Mouse (Mus musculus) naive thymus-derived CD4-positive, alpha-beta T cell, adult 2 months (primary cell): ENCODE results near the gene Tsku.

ENCODE experiments used
- DNase-seq: peaks from one replicate; pipeline ENCODE4 v3.0.0-alpha.2; 2011; ENCODE audit warnings: low read depth

Gene Tsku

DNA sequence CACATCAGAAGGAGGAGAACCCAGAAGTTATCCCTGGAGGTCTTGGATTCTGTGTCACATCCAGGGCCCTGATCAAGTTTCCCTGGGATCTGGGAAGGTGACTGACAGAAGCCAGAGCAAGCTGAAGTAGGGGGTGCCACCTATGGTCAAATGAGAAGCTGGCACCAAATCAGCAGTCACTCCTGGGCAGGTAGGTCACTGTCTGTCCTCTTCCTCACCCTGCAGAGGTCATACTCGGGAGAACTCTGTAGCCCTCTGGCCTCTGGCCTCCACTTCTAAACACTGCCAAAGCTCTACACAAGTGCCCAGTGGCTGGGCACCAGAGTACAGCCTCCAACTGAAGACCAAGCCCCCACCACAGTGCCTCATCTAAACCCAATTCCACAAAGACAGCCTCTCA lies 3.1 kb downstream of the Tsku start:
- DNase-seq: no peak

GRCm38 (mm10) chr7:98357324-98357723 lies 3.8 kb downstream of the Tsku start:
- no peak for DNase-seq

DNA sequence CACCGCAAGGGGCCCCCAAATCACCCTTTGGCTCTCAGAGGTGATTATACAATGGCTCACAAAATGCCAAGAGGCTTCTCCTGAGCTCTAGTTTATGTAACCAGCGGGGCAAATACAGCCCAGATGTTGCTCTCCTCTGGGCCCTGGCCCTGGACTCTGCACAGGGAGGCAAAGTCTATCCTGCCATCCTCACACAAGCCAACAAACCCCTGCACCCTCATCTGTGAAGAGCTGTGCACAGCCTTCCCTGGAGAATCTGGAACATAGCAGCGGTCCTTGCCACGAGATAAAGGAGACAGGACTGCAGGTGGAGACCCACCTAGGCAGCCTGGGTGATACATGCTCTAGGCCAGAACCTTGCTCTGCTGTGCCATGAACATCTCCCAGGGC lies 6.2 kb downstream of the Tsku start:
- no peak for DNase-seq

- no peak for DNase-seq
These were observed 6.8 kb downstream of the Tsku start for GRCm38 (mm10) chr7:98354160-98354920.

DNA sequence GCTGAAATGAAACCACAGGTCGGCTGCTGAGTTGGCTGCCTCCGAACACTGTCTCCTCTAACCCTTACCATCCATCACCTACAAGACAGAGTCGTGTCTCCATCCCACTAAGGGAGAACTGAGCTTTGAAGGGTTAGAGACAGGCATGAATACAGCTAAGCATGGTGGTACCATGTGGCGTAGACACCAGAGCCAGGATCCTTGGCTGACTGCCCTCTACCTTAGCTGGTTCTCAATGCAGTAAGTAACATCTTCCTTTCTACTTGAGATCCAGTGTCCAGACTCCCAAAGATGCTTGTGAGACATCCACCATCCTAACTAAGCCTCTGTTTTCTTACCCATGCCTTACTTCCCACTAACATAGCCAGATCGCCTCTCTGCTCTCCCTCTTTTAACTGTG lies 7.5 kb downstream of the Tsku start:
- no peak for DNase-seq

DNA sequence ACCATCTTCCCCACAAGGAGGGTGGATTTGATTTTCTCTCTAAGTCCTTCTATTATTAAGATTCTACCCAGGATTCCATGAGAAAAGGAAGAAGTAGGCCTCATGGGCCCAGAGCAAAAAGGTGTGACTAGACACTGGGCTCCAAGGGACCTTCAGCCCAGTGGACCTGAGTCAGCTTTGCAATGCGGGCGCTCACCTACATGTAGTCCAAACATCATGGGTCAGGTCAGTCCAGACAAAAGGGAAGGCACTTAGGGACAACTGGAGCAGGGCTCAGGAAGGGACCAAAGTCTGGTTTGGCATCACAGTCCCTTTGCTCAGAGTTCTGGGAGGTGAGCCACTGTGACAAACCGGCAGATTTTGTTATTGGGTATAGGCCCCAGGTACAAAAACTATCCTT lies 9.6 kb downstream of the Tsku start:
- no peak for DNase-seq

DNA sequence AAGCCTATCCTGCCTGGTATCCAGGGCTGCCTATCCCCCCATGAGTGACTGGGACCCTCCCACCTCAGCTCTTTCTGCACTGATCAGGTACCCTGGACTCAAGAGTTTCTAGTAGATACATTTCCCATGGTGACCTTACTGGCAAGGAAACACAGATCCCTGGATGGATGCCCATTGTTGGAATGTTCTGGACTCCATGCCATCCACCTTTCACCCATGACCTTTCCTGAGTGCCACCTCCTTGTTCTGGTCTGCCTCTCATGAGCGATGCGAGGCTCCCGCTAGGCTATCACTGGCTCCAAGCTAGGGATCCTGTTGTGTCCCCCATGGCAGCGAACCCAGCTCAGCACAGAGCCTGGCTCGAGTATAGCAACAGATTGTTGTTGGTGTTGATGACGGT lies 11.3 kb downstream of the Tsku start:
- DNase-seq: no peak

DNA sequence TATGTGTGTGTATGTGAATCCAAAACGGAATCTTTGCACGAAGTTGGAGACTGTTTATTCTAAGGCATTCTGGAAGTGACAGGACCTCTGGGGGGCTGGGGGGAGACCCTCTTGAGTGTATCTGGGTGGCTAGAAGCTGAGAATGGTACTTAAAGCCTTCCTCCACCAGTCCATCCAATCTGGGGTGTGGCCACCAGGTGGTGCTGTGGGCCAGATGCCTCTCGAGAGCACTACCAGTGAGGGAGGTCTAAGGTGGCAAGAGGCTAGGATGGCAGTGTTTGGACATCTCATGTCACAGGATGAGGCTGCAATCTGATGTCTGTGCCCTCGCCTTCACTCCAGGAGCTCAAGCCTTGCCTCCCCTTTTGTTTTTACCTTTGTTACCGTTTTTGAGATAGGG lies 12.0 kb downstream of the Tsku start:
- peak; percentile 77 for DNase-seq

- peak; percentile 71 for DNase-seq
These were observed 13.1 kb downstream of the Tsku start for GRCm38 (mm10) chr7:98348043-98348442.

DNA sequence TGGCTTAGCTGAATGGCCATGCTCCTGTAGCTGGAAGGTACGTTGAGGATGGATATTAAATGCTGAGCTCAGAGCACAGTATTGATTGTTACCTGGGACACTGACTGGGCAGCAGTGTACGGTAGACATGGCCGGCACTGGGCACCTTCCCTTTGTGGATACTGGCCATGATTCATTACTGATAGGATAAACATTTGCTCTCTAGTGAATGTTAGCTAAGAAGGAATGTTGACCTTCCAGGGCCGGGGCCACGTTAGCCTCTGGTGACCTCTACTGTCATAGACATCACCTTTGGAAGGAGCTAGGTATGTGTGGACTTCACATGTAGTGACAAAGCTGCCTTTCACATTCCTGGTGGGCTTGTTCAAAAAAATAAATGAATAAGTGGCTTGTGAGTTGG lies 13.7 kb downstream of the Tsku start:
- DNase-seq: no peak

DNA sequence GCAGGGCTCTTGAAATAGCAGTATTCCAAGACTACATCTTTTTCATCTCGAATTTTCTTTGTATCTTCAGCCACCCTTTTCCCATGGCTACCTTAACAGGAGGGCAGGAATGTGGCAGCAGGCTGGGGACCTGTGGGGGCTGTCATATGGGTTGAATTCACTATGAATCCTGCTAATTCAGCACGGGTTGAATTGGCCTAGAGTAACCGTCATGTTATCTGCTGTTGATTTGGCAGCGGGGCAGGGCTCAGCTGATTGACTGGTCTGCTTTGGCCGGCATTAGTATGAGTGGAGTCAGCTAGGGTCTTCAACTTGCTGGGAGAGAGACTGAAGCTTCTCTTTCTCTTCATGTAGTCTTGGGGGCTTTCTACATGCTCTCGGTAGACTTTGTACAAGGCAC lies 16.1 kb downstream of the Tsku start:
- DNase-seq: no peak

- DNase-seq: peak; percentile 45
These were observed 16.8 kb downstream of the Tsku start for GRCm38 (mm10) chr7:98344361-98344760.

GRCm38 (mm10) chr7:98342249-98342648 lies 18.9 kb downstream of the Tsku start:
- DNase-seq: no peak

DNA sequence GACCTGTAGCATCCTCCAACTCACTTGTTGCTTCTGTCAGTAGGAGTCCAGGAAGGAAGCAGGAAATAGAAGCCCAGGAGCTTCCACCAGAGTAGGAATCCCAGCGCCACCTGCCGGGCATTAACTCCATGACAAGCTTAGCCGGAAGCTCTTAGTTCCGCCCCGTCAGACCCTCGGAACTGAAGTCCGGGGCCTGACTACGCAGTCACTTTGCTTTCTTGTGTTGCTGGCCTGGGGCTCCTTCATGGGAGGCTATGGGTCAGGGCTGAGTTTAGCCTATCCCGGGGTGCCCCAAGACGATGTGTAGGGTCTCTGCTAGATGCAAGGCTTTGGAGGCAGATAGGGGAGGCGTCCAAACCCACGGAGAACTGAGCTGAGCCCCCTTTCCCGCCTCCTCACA lies 19.7 kb downstream of the Tsku start:
- DNase-seq: peak; percentile 82

GRCm38 (mm10) chr7:98340343-98340742 lies 20.8 kb downstream of the Tsku start:
- no peak for DNase-seq

DNA sequence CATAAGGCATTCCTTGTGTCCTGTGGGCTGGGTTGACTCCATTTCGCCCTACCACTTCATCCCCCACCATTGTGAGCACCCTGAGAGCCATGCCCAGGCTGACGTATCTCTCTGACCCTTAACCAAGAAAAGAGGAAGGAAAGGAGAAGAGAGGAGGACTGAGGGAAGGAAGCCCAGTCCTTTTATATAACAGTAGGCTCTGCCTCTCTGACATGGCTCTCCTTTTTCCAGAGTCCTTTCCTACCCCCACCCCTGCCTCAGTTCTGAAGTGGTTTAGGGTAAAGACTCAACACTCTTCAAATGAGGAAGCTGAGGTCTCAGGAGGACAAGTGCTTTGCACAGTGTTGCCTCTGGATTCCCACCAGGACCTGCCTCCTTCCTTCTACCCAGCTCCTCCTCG lies 27.1 kb downstream of the Tsku start:
- no peak for DNase-seq

DNA sequence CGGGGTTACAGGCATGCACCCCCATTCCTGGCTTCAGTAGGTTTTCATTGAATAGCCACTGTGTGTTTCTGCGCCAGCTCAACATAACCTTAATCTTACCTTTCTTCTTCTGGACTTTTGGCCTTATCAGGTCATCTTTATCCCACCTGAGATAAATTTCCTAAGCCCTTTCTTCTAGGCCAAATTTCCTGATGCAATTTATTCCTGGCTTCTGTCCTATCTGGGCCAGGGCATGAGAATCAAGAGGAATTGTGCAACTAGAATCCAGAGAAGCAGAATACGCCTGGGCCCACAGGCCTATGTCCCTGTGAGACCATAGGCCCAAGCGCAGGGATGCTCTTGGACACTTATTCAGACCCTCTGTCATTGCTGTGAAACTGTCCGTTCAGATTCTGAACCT lies 27.6 kb downstream of the Tsku start:
- DNase-seq: no peak

DNA sequence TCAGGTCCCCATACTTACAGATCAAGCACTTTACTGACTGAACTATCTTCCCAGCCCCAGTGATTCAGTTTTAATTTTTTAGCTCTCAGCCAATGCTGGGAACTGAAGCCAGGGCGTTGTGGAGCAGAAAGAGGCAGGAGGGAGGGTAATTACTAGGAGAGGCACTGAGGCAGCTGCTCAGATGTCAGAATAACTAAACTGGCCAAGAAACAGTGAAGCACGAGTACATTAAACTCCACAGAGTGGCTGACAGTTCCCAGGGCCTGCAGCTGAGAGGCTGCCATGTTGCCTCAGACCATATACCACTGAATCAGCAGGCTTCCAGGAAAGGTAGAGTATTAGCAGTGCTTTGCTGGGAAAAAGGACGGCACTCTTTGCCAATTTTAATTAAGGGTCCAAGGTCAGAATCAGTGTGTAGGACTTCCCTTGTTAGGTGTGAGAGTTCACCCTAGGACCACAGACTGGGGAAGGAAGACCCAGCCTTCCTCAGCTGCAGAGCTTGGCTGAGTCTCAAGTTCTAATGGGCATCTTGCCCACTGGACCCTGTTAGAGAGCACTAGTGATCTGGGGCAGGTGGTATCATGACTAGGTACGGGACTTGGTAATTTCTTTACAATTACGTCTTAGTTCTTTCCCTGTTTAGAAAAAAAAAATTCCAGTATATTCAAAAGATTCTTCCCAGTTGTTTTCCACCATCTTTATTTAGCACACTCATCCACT lies 28.3 kb downstream of the Tsku start:
- no peak for DNase-seq

DNA sequence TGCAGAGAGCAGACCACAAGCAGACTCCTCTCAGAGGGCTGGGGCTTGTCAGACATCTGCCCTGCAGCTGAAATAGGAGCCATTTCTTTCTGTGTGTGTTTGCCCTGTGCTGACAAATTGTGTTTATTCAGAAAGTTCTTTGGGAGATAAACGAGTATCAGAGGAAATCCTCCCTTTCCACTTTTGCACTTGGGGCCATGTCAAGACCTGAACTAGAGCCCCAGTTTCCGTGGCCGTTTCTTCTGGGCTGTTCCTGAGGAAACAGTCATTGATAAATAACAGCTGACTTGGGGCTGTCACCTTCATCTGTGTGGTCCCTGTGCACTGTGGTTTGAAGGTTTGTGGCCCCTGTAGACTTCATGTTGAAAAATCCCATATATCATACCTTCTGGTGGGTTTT lies 29.2 kb downstream of the Tsku start:
- no peak for DNase-seq

GRCm38 (mm10) chr7:98330375-98331002 lies 30.6 kb downstream of the Tsku start:
- DNase-seq: no peak

DNA sequence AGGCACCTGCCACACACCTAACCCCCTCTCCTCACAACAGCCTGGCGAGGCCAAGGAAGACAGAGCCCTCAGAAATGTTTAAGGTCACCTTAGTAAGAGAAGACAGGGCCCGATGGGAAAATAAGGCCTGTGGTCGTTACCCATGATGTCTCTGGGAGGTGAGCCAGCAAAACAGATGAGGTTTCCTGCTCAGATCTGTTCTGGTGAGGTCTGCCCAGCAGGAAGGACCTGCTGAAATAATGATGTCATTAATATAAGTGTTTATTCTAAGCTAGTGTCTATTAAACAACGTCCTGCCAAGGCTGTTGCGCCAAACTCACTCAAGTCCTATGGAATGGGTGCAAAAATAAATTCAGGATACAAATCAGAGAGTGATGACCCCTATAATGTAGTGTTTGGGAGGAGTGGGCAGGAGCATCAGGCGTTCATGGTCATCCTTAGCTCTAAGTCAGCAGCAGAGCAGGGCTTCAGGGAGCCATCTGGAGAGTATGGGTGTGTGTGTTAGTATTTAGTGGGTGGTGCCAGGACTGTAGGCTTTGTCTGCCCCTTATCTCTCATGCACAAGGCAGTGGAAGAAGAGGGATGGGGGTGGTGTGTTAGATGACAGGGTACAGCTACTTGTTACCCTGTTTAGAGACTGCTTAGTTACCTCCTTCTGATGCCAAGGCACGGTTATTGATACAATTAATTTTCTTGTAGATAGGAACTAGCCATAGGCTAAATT lies 31.3 kb downstream of the Tsku start:
- no peak for DNase-seq

- no peak for DNase-seq
These were observed 32.8 kb downstream of the Tsku start for GRCm38 (mm10) chr7:98328311-98328710.

- DNase-seq: no peak
These were observed 35.1 kb downstream of the Tsku start for GRCm38 (mm10) chr7:98326051-98326450.
